Mouse (Mus musculus) 3134 (cell line): ENCODE measurements at regions not wholly inside any gene's neighbourhood (a gene's known extent, or its start where the extent isn't known, plus 50 kb on each side); places are given as distances from the start of the nearest gene placed in this dataset.
"Not testable (repeated sequence)": the region's sequence is repeated elsewhere in the genome, so short reads cannot be mapped to it uniquely, and the experiment has no call there.

Experiments
- DNase-seq: peaks from one replicate; pipeline ENCODE4 v3.0.0-alpha.2; 2011; ENCODE audit warnings: low spot score; ENCODE audit not compliant: insufficient read length; ENCODE audit errors: extremely low read depth

DNA sequence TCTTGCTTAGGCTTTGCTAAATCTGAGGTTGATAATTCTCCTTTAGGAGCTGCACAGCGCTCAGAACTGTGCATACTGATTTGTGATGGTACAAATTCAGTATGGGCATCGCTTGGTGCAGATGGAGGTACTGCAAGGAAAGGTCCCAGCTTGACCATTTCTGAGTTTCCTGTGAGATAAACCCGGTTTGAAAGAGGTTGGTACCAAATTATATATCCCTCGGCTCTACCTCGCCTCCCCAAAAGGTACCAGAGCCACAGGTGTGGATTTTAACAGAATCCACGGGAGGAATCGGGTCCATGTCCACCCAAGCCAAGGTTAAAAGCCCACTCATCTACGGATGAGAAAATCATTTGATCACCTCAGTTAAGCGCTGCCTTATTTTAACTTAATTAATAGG lies 172.5 kb upstream of the Zfp808 start:
- DNase-seq: not testable (repeated sequence)

DNA sequence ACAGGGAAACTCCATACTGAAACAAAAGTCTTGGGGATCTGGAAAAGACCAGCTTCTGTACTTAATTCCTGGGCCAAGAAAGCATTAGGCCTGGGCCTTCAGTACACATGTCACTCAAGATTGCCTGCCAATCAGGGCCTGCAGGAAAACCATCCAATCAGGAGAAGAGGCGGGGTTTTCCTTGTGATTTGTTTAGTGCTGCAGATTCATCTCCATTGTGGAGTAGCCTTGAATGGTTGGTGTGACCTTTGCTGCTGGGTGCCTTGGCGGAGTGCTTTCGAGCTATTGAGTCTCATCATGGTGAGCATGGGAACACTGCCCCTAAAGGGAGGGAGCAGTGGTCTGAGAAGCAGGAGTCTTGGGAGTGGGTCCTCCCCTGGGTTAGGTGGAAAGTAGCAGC lies 150.8 kb upstream of the Zfp808 start:
- DNase-seq: peak; percentile 11

DNA sequence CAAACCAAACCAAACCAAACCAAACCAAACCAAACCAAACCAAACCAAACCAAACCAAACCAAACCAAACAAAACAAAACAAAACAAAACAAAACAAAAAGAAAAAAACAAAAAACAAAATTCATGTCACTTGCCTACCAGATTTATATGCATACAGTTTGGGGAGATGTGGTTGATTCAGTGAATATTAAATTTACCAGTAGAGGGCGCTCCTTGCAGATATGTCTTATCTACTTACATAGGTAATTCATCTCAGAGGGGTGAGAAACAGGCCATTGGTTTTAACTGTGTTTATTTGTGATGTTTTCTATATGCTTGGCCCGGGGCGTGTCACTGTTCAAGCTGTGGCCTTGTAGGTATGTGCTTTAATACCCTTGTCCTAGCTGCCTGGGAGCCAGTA lies 133.2 kb upstream of the Zfp808 start:
- DNase-seq: not testable (repeated sequence)

DNA sequence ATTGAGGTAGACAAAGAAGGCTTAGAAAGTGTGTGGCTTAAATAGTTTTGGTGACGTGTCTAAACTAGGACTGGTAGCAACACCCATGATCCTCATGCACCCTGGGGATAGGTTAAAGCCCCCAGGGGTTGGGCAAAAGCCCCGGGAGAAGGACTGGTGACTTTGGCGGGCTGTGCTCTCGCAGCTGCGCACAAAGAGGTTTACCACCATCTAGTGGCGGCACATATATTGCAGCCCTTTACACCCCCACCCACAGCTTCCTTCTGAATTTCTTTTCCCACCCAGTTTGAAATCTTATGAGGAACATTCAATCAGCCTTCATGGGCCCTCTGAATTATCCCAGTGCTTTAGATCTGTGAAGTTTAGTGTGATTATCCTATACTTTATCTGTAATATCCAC lies 130.9 kb upstream of the Zfp808 start:
- not testable (repeated sequence) for DNase-seq

DNA sequence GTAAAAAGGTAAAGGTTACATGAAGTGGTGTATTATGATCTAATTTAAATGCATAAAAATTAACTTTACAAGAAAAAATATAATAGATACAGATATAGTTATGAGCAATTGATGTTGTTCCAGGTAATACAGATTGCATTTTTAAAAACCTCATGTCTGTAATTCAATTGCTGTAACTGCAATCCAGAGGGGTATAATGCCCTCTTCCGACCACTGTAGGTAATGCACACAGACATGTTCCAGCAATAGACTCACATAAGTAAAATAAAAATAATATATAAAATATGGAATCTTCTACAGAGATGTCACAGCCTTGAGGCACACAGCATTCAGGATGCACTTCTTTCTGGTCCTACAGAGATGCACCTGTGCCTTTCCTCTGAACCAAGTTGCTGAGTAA lies 122.4 kb upstream of the Zfp808 start:
- DNase-seq: not testable (repeated sequence)

DNA sequence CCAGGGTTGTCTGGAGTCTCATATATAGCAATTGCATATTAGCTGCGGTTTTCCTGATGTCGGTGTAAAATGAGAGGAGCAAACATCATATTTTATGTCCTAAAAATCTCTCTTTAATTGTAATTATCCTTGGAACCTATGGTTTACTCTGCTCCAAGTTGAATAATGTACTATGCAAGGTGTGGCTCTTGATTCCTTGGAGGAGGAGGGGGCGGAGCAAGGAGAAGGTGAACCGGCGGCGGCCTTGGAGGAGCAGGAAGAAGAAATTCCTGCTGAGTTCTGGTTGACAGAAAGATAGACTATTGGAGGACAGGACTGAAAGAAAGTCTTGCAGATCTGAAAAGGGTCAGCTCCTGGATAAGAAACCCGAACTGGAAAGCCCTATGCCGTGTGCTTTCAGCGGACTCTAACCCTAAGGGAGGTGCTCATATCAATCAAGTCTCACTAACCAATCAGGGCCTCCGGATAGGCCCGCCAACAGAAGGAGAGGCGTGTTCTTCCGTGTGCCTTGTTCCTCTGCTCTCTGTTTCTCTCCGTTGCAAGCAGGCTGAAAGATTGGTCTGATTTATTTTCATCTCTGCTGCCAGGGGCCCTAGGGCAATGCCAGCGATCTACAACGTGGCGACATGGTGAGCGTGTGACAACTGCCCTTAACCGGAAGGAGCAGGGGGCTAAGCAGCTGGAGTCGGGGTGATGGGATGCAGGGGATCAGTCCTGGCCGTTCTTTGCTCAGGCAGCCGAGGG lies 114.1 kb upstream of the Zfp808 start:
- DNase-seq: peak; percentile 71

DNA sequence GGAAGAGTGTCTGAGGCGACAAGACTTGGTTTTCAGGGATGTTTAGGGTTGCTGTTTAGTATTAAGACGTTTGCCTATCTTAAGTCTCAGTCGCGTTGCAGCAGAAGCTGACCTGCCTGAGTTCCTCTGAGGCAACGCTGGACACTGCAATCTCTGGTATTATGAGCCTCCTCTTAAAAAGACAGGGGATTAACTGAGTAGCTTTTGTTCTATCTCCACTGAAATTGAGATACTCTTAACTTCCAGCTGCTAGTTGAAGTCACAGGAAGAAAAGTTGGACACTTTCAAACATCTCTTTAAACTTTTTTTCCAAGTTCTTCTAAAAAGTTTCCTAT lies 113.6 kb upstream of the Zfp808 start:
- not testable (repeated sequence) for DNase-seq

DNA sequence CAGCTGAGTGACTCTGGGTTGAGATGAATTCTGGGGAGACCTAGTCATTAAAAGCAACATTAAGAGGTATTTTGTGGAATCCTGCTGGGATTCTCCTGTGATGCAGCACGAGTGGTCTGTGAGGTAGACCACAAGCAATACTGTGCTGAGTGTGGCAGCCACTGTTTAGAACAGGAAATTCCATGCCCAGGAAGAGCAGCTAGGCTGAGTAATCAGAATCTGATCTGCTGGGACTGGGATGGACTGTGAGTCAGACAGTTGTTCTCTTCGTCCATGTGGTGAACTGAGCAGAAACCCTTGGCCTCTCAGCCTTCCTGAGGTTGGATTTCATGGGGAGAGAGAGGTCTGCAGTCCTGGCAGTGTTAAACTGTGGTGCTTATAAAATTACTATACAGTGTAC lies 92.0 kb upstream of the Zfp808 start:
- peak; percentile 54 for DNase-seq

DNA sequence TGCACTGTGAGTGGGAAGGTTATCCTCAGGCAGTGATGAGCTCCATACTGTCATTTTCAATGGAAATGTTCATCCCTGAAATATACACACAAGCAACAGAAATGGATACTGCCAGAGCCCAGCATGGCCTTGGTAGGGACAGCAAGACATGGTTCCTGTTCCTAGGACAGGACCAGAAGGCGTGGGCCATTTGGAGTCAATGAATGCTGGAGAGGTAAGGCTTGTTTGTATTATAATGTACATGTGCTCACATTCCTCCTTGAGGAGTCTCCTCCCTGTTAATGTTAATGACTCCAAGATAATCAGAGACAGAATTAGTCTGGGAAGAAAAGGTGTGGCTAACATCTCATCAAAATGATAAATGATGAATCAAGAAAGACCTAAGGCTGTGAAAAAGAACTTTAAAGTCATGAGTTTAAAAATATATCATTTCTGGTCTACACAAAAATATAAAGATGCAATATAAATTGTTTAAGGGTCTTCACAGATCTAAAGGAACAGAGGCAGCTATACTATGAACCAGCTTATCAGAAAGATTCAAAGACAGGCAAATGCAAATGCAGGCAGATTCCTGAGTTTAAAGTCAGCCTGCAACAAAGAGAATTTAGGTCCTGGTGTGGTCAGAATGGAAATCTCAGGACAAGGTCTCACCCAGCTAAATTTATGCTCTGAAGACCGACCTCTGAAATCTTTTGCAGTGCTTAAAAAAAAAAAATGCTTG lies 51.6 kb upstream of the Zfp808 start:
- DNase-seq: not testable (repeated sequence)

DNA sequence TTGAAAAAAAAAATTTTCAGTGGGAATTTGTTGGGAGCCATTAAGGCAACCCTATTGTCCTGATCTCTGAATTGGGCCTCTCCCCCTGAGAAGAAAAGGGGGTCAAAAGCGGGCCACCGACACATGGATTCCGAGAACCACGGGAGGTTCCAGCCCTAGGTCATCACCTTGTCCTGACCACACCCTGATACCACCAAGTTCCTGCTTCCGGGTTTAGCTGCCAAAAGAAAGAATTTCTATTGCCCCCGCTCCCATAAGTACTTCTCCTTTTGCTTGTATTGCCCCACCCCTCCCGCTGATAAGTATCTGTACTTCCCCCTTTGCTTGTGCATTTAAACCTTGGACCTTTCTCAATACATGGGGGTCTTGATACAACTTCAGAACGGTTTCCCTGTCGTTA lies 50.8 kb upstream of the Zfp808 start:
- DNase-seq: not testable (repeated sequence)
